Mouse (Mus musculus) CH12.LX (cell line): ENCODE results near the gene Plpp1. TPM values are rescaled to one million over a fixed set of nuclear protein-coding genes. Genes with fewer than 3 reads are reported as not detected.

Source experiments
- DNase-seq: peaks from one replicate; pipeline ENCODE4 v3.0.0-alpha.2; 2013; ENCODE audit errors: extremely low read depth
- H3K27ac ChIP-seq: 2 replicates; pipeline ENCODE4 v1.5.1; 2012; ENCODE audit warnings: low read depth, mild to moderate bottlenecking, control low read depth, moderate library complexity; ENCODE audit not compliant: insufficient read depth
- H3K27me3 ChIP-seq: replicated peaks from 2 replicates; pipeline ENCODE3; 2012; ENCODE audit warnings: inconsistent platforms
- H3K36me3 ChIP-seq, 2 experiments: replicated peaks in 1 of 2; 2 replicates each; pipeline versions ENCODE3 to v1.6.1; 2012; ENCODE audit warnings: inconsistent platforms in 1 of 2, low read length in 1 of 2, mild to moderate bottlenecking in 1 of 2, mixed read lengths in 1 of 2, moderate library complexity in 1 of 2; ENCODE audit not compliant: control insufficient read depth in 1 of 2, insufficient read depth in 1 of 2
- H3K4me1 ChIP-seq, 2 experiments: 2 replicates each; pipeline ENCODE4 v1.6.1; 2012; ENCODE audit warnings: inconsistent platforms in 1 of 2, moderate library complexity in 1 of 2; ENCODE audit not compliant: insufficient read depth in 2 of 2, control insufficient read depth in 1 of 2
- H3K4me2 ChIP-seq: 2 replicates; pipeline ENCODE4 v1.6.1; 2012; ENCODE audit warnings: low read depth, mild to moderate bottlenecking, control low read depth; ENCODE audit not compliant: poor library complexity, insufficient read depth, severe bottlenecking
- H3K4me3 ChIP-seq, 3 experiments: fragments of 150-350 bp in 1 of 3; sonication (generic) in 1 of 3; replicated peaks in 1 of 3; 2 replicates each; pipeline versions ENCODE3 to v1.5.1; 2011 to 2012; ENCODE audit warnings: low read depth in 2 of 3, low read length in 2 of 3, mild to moderate bottlenecking in 2 of 3, moderate library complexity in 2 of 3, control low read depth in 1 of 3, improper control_type of control experiment in 1 of 3, inconsistent platforms in 1 of 3, mixed read lengths in 1 of 3; ENCODE audit not compliant: poor library complexity in 1 of 3
- H3K79me2 ChIP-seq: replicated peaks from 2 replicates; pipeline ENCODE4 v1.6.1; 2012; ENCODE audit warnings: mild to moderate bottlenecking, moderate library complexity; ENCODE audit not compliant: control insufficient read depth, poor library complexity, insufficient read depth, severe bottlenecking; ENCODE audit errors: extremely low read depth
- H3K9ac ChIP-seq: 2 replicates; pipeline ENCODE4 v1.6.1; 2012; ENCODE audit warnings: low read depth, mild to moderate bottlenecking, control low read depth, moderate library complexity; ENCODE audit not compliant: insufficient read depth
- H3K9me3 ChIP-seq: replicated peaks from 2 replicates; pipeline ENCODE3; 2012; ENCODE audit warnings: low read length, inconsistent platforms, mixed read lengths
- BHLHE40 ChIP-seq: IDR thresholded peaks from 2 replicates; pipeline ENCODE4 v1.6.1; 2011; ENCODE audit warnings: mild to moderate bottlenecking, low read depth, low read length, improper control_type of control experiment
- CHD2 ChIP-seq: IDR thresholded peaks from 2 replicates; pipeline ENCODE4 v1.6.1; 2011; ENCODE audit warnings: low read length, improper control_type of control experiment
- CTCF ChIP-seq, 2 experiments: IDR thresholded peaks in 1 of 2; conservative IDR thresholded peaks in 1 of 2; 2 replicates each; pipeline ENCODE4 v1.5.1; 2011 to 2012; ENCODE audit warnings: low read depth in 2 of 2, low read length in 2 of 2, improper control_type of control experiment in 1 of 2, inconsistent platforms in 1 of 2, mild to moderate bottlenecking in 1 of 2, moderate library complexity in 1 of 2
- E2F4 ChIP-seq: IDR thresholded peaks from 2 replicates; pipeline ENCODE4 v1.6.1; 2011; ENCODE audit warnings: low read depth, low read length, improper control_type of control experiment; ENCODE audit not compliant: insufficient replicate concordance
- EP300 ChIP-seq: IDR thresholded peaks from 2 replicates; pipeline ENCODE4 v1.6.1; 2011; ENCODE audit warnings: low read length, improper control_type of control experiment
- ETS1 ChIP-seq: conservative IDR thresholded peaks from 2 replicates; pipeline ENCODE4 v1.6.1; 2012; ENCODE audit warnings: low read depth, mild to moderate bottlenecking, inconsistent platforms, low read length, improper control_type of control experiment, moderate library complexity
- IRF4 ChIP-seq: IDR thresholded peaks from 2 replicates; pipeline ENCODE4 v1.6.1; 2014; ENCODE audit warnings: low read depth, mild to moderate bottlenecking, inconsistent platforms, low read length, improper control_type of control experiment
- JUND ChIP-seq: conservative IDR thresholded peaks from 2 replicates; pipeline ENCODE4 v1.6.1; 2011; ENCODE audit warnings: low read depth, low read length, improper control_type of control experiment
- MAFK ChIP-seq: IDR thresholded peaks from 2 replicates; pipeline ENCODE4 v1.6.1; 2011; ENCODE audit warnings: low read length, improper control_type of control experiment; ENCODE audit not compliant: insufficient replicate concordance
- MAZ ChIP-seq: IDR thresholded peaks from 2 replicates; pipeline ENCODE4 v1.6.1; 2012; ENCODE audit warnings: low read depth, mild to moderate bottlenecking, inconsistent platforms, low read length, improper control_type of control experiment, moderate library complexity
- MEF2A ChIP-seq: IDR thresholded peaks from 2 replicates; pipeline ENCODE4 v1.6.1; 2014; ENCODE audit warnings: low read depth, mild to moderate bottlenecking, inconsistent platforms, low read length, improper control_type of control experiment, borderline replicate concordance
- MXI1 ChIP-seq: IDR thresholded peaks from 2 replicates; pipeline ENCODE4 v1.6.1; 2011; ENCODE audit warnings: mild to moderate bottlenecking, low read depth, low read length, improper control_type of control experiment
- NRF1 ChIP-seq: IDR thresholded peaks from 2 replicates; pipeline ENCODE4 v1.6.1; 2014; ENCODE audit warnings: low read depth, mild to moderate bottlenecking, inconsistent platforms, low read length, improper control_type of control experiment, moderate library complexity
- RAD21 ChIP-seq: IDR thresholded peaks from 2 replicates; pipeline ENCODE4 v1.6.1; 2011; ENCODE audit warnings: low read depth, mild to moderate bottlenecking, low read length, improper control_type of control experiment, moderate library complexity
- SIN3A ChIP-seq: IDR thresholded peaks from 2 replicates; pipeline ENCODE4 v1.6.1; 2012; ENCODE audit warnings: low read length, improper control_type of control experiment, inconsistent platforms
- USF2 ChIP-seq: conservative IDR thresholded peaks from 2 replicates; pipeline ENCODE4 v1.6.1; 2011; ENCODE audit warnings: low read depth, low read length, improper control_type of control experiment
- ZMIZ1 ChIP-seq: IDR thresholded peaks from 2 replicates; pipeline ENCODE4 v1.6.1; 2012; ENCODE audit warnings: low read depth, mild to moderate bottlenecking, inconsistent platforms, low read length, improper control_type of control experiment
- ZNF384 ChIP-seq: IDR thresholded peaks from 2 replicates; pipeline ENCODE4 v1.6.1; 2012; ENCODE audit warnings: low read depth, low read length, improper control_type of control experiment, inconsistent platforms
- dilution Hi-C: fragments of 300-500 bp; cut with MboI; formaldehyde crosslinking; loops from 2 replicates; pipeline ENCODE4 v1.14.3; 2020; ENCODE audit warnings: low sequenced_read_pairs; ENCODE audit not compliant: extremely low pct_unique_long_range_greater_than_20kb, extremely low pct_ligation_motif_present
- in situ Hi-C: fragments of 300-500 bp; cut with MboI; formaldehyde crosslinking; loops from 3 replicates; pipeline ENCODE4 v1.14.3; 2019; ENCODE audit warnings: low sequenced_read_pairs, low pct_ligation_motif_present, low pct_unique_long_range_greater_than_20kb, mixed read lengths
- polyA plus RNA-seq: library from polyadenylated mRNA; unstranded; fragments of >175 nt; gene quantifications from 2 replicates; pipeline ENCODE4 v1.2.1, GENCODE M21; 2012; ENCODE audit warnings: low read depth; ENCODE audit not compliant: insufficient read length
- total RNA-seq, 2 experiments: library from RNA; depleted of rRNA; stranded (reverse); fragments of 300-350 nt in 1 of 2; fragments of >200 nt in 1 of 2; gene quantifications; 2 replicates each; pipeline ENCODE4 v1.2.3; 2012 to 2014

The Plpp1 gene
- total and polyA plus RNA-seq, 3 experiments: 50.2 to 90.9 (median 67.6) TPM

- peak; percentile 88 for TF ChIP-seq ZNF384
- peak; percentile 54 for TF ChIP-seq BHLHE40
- no peak for TF ChIP-seq EP300
- TF ChIP-seq, all 38 proteins: peak for 2
- DNase-seq: no peak
- H3K9me3 ChIP-seq: no peaks in the 10 kb centered on the region
- H3K9ac ChIP-seq: no peak overlapping the region
- peaks cover 21 to 49% of the 10 kb centered on the region in 2 experiments for H3K4me1 ChIP-seq
- no peak overlapping the region for H3K4me2 ChIP-seq
- in situ Hi-C loops: no loop called here
- dilution Hi-C loops: no loop called here
- no peaks in the 10 kb centered on the region for H3K79me2 ChIP-seq
- no peaks in the 10 kb centered on the region for H3K27me3 ChIP-seq
- H3K36me3 ChIP-seq: no peaks in the 10 kb centered on the region
- no peak overlapping the region for H3K27ac ChIP-seq
- H3K4me3 ChIP-seq: no peak overlapping the region
Observed at GRCm38 (mm10) chr13:112786942-112787533, 13.6 kb upstream of the Plpp1 start.

GRCm38 (mm10) chr13:112790774-112791173 lies 9.8 kb upstream of the Plpp1 start:
- in situ Hi-C loops: no loop called here
- Histone ChIP-seq H3K27ac (no peak overlapping the region), H3K9ac (no peak overlapping the region), H3K4me2 (no peak overlapping the region), H3K27me3 (no peaks in the 10 kb centered on the region), H3K4me3 (no peak overlapping the region), H3K36me3 (no peaks in the 10 kb centered on the region), H3K79me2 (no peaks in the 10 kb centered on the region), H3K4me1 (peaks cover 13 to 44% of the 10 kb centered on the region in 2 experiments), H3K9me3 (no peaks in the 10 kb centered on the region)
- no peak for DNase-seq
- TF ChIP-seq USF2 (no peak), E2F4 (no peak), CTCF (conservative IDR thresholded peaks at IDR 0.05 in 1 of 2, IDR thresholded peaks at IDR 0.05 in 1 of 2; ENCODE audit: low read depth in 2 of 2, low read length in 2 of 2) (no peak), IRF4 (no peak), CHD2 (no peak), MAFK (0 out of 2 replicates have a peak, but pooled peaks have one; percentile 56)
- dilution Hi-C loops: no loop called here

- in situ Hi-C loops (no loop called here), dilution Hi-C loops (no loop called here)
- Histone ChIP-seq H3K79me2 (no peaks in the 10 kb centered on the region), H3K27me3 (no peaks in the 10 kb centered on the region), H3K4me1 (peaks cover 7 to 33% of the 10 kb centered on the region in 2 experiments), H3K4me3 (no peak overlapping the region), H3K27ac (no peak overlapping the region), H3K9ac (no peak overlapping the region), H3K9me3 (no peaks in the 10 kb centered on the region), H3K4me2 (peak overlapping the region; percentile 47), H3K36me3 (no peaks in the 10 kb centered on the region)
- no peak for TF ChIP-seq MEF2A
- no peak for TF ChIP-seq RAD21
- TF ChIP-seq MAFK: no peak
- TF ChIP-seq SIN3A: no peak
- TF ChIP-seq NRF1: no peak
- TF ChIP-seq JUND: no peak
- TF ChIP-seq IRF4: no peak
- no peak for TF ChIP-seq MAZ
- no peak for TF ChIP-seq ZMIZ1
- no peak for TF ChIP-seq ETS1
- no peak for TF ChIP-seq MXI1
- DNase-seq: no peak
Observed at GRCm38 (mm10) chr13:112791906-112792305, 8.7 kb upstream of the Plpp1 start.
